Mouse (Mus musculus) forebrain, embryonic 14.5 days (tissue): ENCODE data around the gene Glb1. TPM values are rescaled to one million over a fixed set of nuclear protein-coding genes. Genes with fewer than 3 reads are reported as not detected.

ENCODE experiments used
- ATAC-seq: fragments of 200-750 bp; cut with Nextera tagmentation; 2 replicates; pipeline ENCODE4 v1.8.0; 2017; ENCODE audit warnings: mild to moderate bottlenecking, moderate library complexity
- DNase-seq: peaks from one replicate; pipeline ENCODE4 v3.0.0-alpha.2; 2015; ENCODE audit warnings: low spot score
- H3K27ac ChIP-seq: fragments of 300-500 bp; sonication (generic); 2 replicates; pipeline ENCODE4 v1.5.1; 2014; ENCODE audit warnings: low read depth, mild to moderate bottlenecking, control low read depth, low read length, moderate library complexity
- H3K27me3 ChIP-seq: fragments of 300-500 bp; sonication (generic); replicated peaks from 2 replicates; pipeline ENCODE4 v1.6.1; 2014; ENCODE audit warnings: low read length, control low read depth, mixed read lengths; ENCODE audit not compliant: control insufficient read depth, insufficient read depth
- H3K36me3 ChIP-seq: fragments of 300-500 bp; sonication (generic); 2 replicates; pipeline ENCODE4 v1.6.1; 2014; ENCODE audit warnings: low read length, control low read depth; ENCODE audit not compliant: control insufficient read depth, insufficient read depth
- H3K4me1 ChIP-seq: fragments of 300-500 bp; sonication (generic); 2 replicates; pipeline ENCODE4 v1.6.1; 2014; ENCODE audit warnings: antibody characterized with exemption, low read length, control low read depth; ENCODE audit not compliant: control insufficient read depth, insufficient read depth
- H3K4me2 ChIP-seq: fragments of 300-500 bp; sonication (generic); 2 replicates; pipeline ENCODE4 v1.6.1; 2014; ENCODE audit warnings: mild to moderate bottlenecking, control low read depth, low read length
- H3K4me3 ChIP-seq: fragments of 300-500 bp; sonication (generic); 2 replicates; pipeline ENCODE4 v1.5.1; 2014; ENCODE audit warnings: low read depth, low read length, control low read depth
- H3K9ac ChIP-seq: fragments of 300-500 bp; sonication (generic); 2 replicates; pipeline ENCODE4 v1.6.1; 2014; ENCODE audit warnings: mild to moderate bottlenecking, low read length, control low read depth, moderate library complexity
- H3K9me3 ChIP-seq: fragments of 300-500 bp; sonication (generic); replicated peaks from 2 replicates; pipeline ENCODE4 v1.6.1; 2016; ENCODE audit warnings: low read length, control low read depth, mixed read lengths; ENCODE audit not compliant: control insufficient read depth
- WGBS: fragments of 180-500 bp; shearing (Covaris S2); extraction: QIAGEN DNeasy Blood & Tissue Kit; methylation state at CpG from one replicate; pipeline ENCODE4 v1.1.7; 2014; 5-methylcytosine and 5-hydroxymethylcytosine counted together
- polyA plus RNA-seq: library from polyadenylated mRNA; unstranded; fragments of >200 nt; fragmentation: Nextera tagmentation; extraction: Ambion mirVana; gene quantifications from 2 replicates; pipeline ENCODE4 v1.2.1, GENCODE M21; 2014

Glb1 gene
- polyA plus RNA-seq, 1 experiment from 2014 or later: 25.9 TPM

GRCm38 (mm10) chr9:114443351-114443750, 42.5 kb downstream of the Glb1 start:
- no peak for ATAC-seq
- no peak overlapping the region for H3K9ac ChIP-seq
- H3K36me3 ChIP-seq: no peaks in the 10 kb centered on the region
- H3K4me2 ChIP-seq: no peak overlapping the region
- no peak overlapping the region for H3K27ac ChIP-seq
- no peak overlapping the region for H3K4me3 ChIP-seq
- H3K4me1 ChIP-seq: no peaks in the 10 kb centered on the region
- WGBS: 93% methylated on average over 8 of the region's 8 CpGs
- no peaks in the 10 kb centered on the region for H3K27me3 ChIP-seq
- DNase-seq: no peak
- no peaks in the 10 kb centered on the region for H3K9me3 ChIP-seq

- H3K9ac ChIP-seq: no peak overlapping the region
- no peaks in the 10 kb centered on the region for H3K36me3 ChIP-seq
- no peak overlapping the region for H3K4me3 ChIP-seq
- H3K4me2 ChIP-seq: no peak overlapping the region
- no peak for ATAC-seq
- H3K27me3 ChIP-seq: no peaks in the 10 kb centered on the region
- WGBS: 94% methylated on average over 8 of the region's 8 CpGs
- DNase-seq: no peak
- no peak overlapping the region for H3K27ac ChIP-seq
- H3K4me1 ChIP-seq: no peaks in the 10 kb centered on the region
- no peaks in the 10 kb centered on the region for H3K9me3 ChIP-seq
These were observed 46.0 kb downstream of the Glb1 start for GRCm38 (mm10) chr9:114446887-114447286.

- DNase-seq: no peak
- 86% methylated on average over 5 of the region's 5 CpGs for WGBS
- Histone ChIP-seq H3K4me1 (no peaks in the 10 kb centered on the region), H3K9me3 (no peaks in the 10 kb centered on the region), H3K4me3 (no peak overlapping the region), H3K27me3 (no peaks in the 10 kb centered on the region), H3K9ac (no peak overlapping the region), H3K27ac (no peak overlapping the region), H3K4me2 (no peak overlapping the region), H3K36me3 (no peaks in the 10 kb centered on the region)
- ATAC-seq: no peak
These were observed 47.8 kb downstream of the Glb1 start for GRCm38 (mm10) chr9:114448700-114449099.

DNA sequence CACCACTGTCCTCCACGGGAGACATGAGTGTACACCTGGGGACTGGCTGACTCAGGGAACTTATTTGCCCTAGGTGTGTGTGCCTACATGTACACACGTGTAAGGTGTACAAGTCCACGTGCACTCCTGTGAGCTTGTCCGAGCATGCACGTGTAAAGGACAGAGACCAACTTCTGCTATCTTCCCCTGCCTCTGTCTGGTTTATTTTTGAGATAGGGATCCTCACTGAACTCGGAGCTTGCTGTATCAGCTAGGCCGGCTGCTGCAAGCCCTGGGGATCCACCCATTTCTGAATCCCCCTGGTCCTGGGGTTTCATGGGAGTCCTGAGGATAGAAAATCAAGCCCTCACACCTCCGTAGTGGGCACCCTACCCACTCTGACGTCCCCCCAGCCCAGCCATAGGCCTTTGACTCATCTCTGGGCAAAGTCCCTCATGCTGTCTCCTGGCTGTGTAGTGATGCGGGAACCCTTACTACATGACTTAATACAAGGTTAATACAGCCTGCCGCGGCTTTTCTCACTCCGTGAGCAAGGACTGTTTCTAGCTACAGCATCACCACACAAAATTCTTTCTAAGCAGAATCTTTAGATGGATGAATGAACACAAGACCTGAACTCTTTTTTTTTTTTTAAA, 48.4 kb downstream of the Glb1 start:
- ATAC-seq: no peak
- H3K9me3 ChIP-seq: no peaks in the 10 kb centered on the region
- H3K36me3 ChIP-seq: no peaks in the 10 kb centered on the region
- 92% methylated on average over 13 of the region's 13 CpGs for WGBS
- H3K4me2 ChIP-seq: no peak overlapping the region
- H3K27me3 ChIP-seq: no peaks in the 10 kb centered on the region
- no peaks in the 10 kb centered on the region for H3K4me1 ChIP-seq
- no peak overlapping the region for H3K27ac ChIP-seq
- no peak for DNase-seq
- H3K4me3 ChIP-seq: no peak overlapping the region
- H3K9ac ChIP-seq: no peak overlapping the region

DNA sequence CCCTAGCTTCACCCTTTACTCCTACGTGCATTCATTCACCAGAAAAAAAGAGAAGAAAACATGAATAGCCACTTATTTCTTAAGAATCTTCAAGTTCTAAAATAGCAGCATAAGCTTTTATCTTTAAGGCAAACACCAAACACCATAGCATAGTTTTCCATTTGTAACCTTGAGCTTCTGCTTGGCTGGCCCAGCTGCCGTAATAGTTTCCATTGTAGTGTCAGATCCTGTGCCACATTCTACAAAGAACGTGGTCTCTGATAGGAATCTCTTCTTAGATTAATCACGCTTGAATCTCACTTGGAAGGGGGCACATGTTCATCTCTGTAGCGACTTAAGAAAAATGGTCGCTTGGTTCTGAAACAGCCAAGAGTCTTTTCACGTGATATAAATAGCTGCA, 50.7 kb downstream of the Glb1 start:
- Histone ChIP-seq H3K27me3 (no peaks in the 10 kb centered on the region), H3K36me3 (0 out of 2 replicates have a peak, but pooled peaks cover 2% of the 10 kb centered on the region), H3K9me3 (no peaks in the 10 kb centered on the region), H3K9ac (no peak overlapping the region), H3K4me3 (no peak overlapping the region), H3K4me1 (no peaks in the 10 kb centered on the region), H3K27ac (no peak overlapping the region), H3K4me2 (no peak overlapping the region)
- no peak for ATAC-seq
- 78% methylated on average over 7 of the region's 7 CpGs for WGBS
- no peak for DNase-seq

- Histone ChIP-seq H3K9ac (no peak overlapping the region), H3K4me1 (no peaks in the 10 kb centered on the region), H3K4me2 (no peak overlapping the region), H3K4me3 (no peak overlapping the region), H3K9me3 (no peaks in the 10 kb centered on the region), H3K27me3 (no peaks in the 10 kb centered on the region), H3K27ac (no peak overlapping the region), H3K36me3 (0 out of 2 replicates have a peak, but pooled peaks cover 2% of the 10 kb centered on the region)
- no peak for ATAC-seq
- DNase-seq: no peak
- WGBS: 92% methylated on average over 6 of the region's 6 CpGs
These were observed 51.5 kb downstream of the Glb1 start for GRCm38 (mm10) chr9:114452418-114452817.

DNA sequence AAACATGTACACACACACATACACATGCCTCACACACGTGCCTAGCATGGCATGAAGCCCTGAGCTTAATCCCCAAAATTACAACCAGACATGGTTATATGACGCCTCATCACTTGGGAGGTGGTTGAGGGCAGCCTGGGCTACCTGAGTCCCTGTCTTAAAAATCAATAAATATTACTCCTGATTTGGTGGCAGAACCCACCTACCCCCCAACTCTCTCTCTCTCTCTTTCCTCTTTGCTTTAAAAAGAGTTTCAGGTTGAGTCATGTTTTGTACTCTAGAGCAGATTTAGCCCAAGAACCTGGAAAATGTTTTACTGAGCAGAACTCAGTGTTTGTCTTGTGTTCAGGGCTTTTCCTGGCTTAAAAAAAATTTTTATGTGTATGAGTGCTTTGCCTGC, 54.5 kb downstream of the Glb1 start:
- no peaks in the 10 kb centered on the region for H3K9me3 ChIP-seq
- WGBS: 84% methylated on average over 2 of the region's 2 CpGs
- H3K36me3 ChIP-seq: 0 out of 2 replicates have a peak, but pooled peaks cover 4% of the 10 kb centered on the region
- no peaks in the 10 kb centered on the region for H3K4me1 ChIP-seq
- no peak for DNase-seq
- no peak overlapping the region for H3K4me3 ChIP-seq
- H3K27ac ChIP-seq: no peak overlapping the region
- ATAC-seq: no peak
- no peak overlapping the region for H3K4me2 ChIP-seq
- H3K9ac ChIP-seq: no peak overlapping the region
- H3K27me3 ChIP-seq: no peaks in the 10 kb centered on the region

- Histone ChIP-seq H3K9me3 (no peaks in the 10 kb centered on the region), H3K27me3 (no peaks in the 10 kb centered on the region), H3K4me1 (no peaks in the 10 kb centered on the region), H3K36me3 (0 out of 2 replicates have a peak, but pooled peaks cover 4% of the 10 kb centered on the region), H3K9ac (no peak overlapping the region), H3K4me2 (no peak overlapping the region), H3K4me3 (no peak overlapping the region), H3K27ac (no peak overlapping the region)
- WGBS: 76% methylated on average over 3 of the region's 3 CpGs
- DNase-seq (no peak), ATAC-seq (no peak)
These were observed 57.6 kb downstream of the Glb1 start for GRCm38 (mm10) chr9:114458436-114458835.

DNA sequence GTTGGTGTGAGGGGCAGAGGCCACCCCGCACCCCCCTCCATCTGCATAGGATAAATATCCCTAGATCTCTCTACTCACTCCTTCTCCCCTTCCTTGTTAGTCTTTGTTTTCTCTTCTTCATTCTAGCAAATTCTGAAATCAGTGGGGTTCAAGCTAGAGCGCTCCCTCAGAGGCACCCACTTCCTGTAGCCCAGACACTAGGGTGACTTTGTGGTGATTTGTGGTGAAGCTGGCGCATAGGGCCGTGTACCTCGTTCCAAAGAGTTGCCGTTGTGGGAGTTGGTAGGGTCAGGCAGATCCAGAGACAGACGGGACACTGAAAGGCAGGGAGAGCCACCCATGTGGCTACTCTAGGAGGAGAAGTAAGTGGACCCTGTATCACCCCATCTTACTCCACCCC, 61.7 kb downstream of the Glb1 start:
- Histone ChIP-seq H3K27me3 (no peaks in the 10 kb centered on the region), H3K4me3 (no peak overlapping the region), H3K9me3 (no peaks in the 10 kb centered on the region), H3K9ac (no peak overlapping the region), H3K27ac (no peak overlapping the region), H3K4me1 (no peaks in the 10 kb centered on the region), H3K36me3 (peaks cover 10% of the 10 kb centered on the region; the same call in 1 of the 2 replicates), H3K4me2 (no peak overlapping the region)
- DNase-seq (no peak), ATAC-seq (no peak)
- 95% methylated on average over 7 of the region's 7 CpGs for WGBS
